18 mouse cellular contexts compared by ENCODE assay signal in genomic region chr1:173548798-173549197, GRCm38 (mm10). TPM values are rescaled to one million over a fixed set of nuclear protein-coding genes. Genes with fewer than 3 reads are reported as not detected.
DNase-seq lines count a peak whose midpoint lies in the region; ATAC-seq and TF ChIP-seq lines count a peak whose summit lies in the region.
"Not testable (repeated sequence)": the region's sequence is repeated elsewhere in the genome, so short reads cannot be mapped to it uniquely, and the experiment has no call there.
"Had no signal": no experiment of that assay in that cellular context is flagged by ENCODE, and none has a peak within 500 bp of the region (broad histone marks: within the 10 kb centered on the region; RNA-seq: fewer than 3 reads in every experiment).

No protein-coding gene starts in this region.

- not testable (repeated sequence) for TF ChIP-seq POLR2A in CH12.LX (IDR thresholded peaks at IDR 0.05; ENCODE audit: low read depth, low read length); spleen, adult 2 months (IDR thresholded peaks at IDR 0.05; ENCODE audit: low read depth, low read length)

- TF ChIP-seq CTCF in CH12.LX (conservative IDR thresholded peaks at IDR 0.05 in 1 of 2, IDR thresholded peaks at IDR 0.05 in 1 of 2; ENCODE audit: low read depth in 2 of 2, low read length in 2 of 2); spleen, adult 2 months (IDR thresholded peaks at IDR 0.05; ENCODE audit: extremely low read depth, insufficient read depth, insufficient read length, insufficient replicate concordance): not testable (repeated sequence)

- H3K9ac ChIP-seq in CH12.LX (ENCODE audit: insufficient read depth, low read depth), result not testable (repeated sequence)

- in situ Hi-C loops in CH12.LX (cut with MboI; ENCODE audit: low pct_ligation_motif_present, low pct_unique_long_range_greater_than_20kb, low sequenced_read_pairs), result not testable (repeated sequence)

- WGBS in spleen, adult 2 months, result 64% methylated on average over 3 of the region's 3 CpGs

- TF ChIP-seq EP300 in CH12.LX (IDR thresholded peaks at IDR 0.05; ENCODE audit: low read length), result not testable (repeated sequence)

- H3K9me3 ChIP-seq in CH12.LX (replicated peaks; ENCODE audit: low read length), result not testable (repeated sequence)

- peak; percentile 45 for DNase-seq in CD4-positive helper T cell, adult 2 months (ENCODE audit: low read depth, low spot score)
- DNase-seq in CH12.LX (ENCODE audit: extremely low read depth); spleen, adult 2 months (ENCODE audit: low read depth in 1 of 2, low spot score in 2 of 2): not testable (repeated sequence)
- peak; percentile 52 for DNase-seq in induced T-regulatory cell, adult 2 months (ENCODE audit: low read depth)
- peak; percentile 51 for DNase-seq in naive thymus-derived CD4-positive, alpha-beta T cell, adult 2 months (ENCODE audit: low read depth)

- not testable (repeated sequence) for H3K4me3 ChIP-seq in CH12.LX (replicated peaks in 1 of 3; ENCODE audit: low read depth in 2 of 3, low read length in 2 of 3, poor library complexity in 1 of 3); spleen, adult 2 months (ENCODE audit: extremely low read depth, insufficient read depth, insufficient read length)

- H3K4me2 ChIP-seq in CH12.LX (ENCODE audit: insufficient read depth, low read depth, poor library complexity, severe bottlenecking), result not testable (repeated sequence)

- peak; percentile 71 for ATAC-seq in CD4-positive, CD25-positive, alpha-beta regulatory T cell, adult 4 months
- ATAC-seq in activated CD4-positive, CD25-positive, alpha-beta regulatory T cell, adult 4 months, result peak; percentile 66
- ATAC-seq in inflammation-experienced regulatory T-cells, adult 6 months, result peak; percentile 50

- not testable (repeated sequence) for H3K27me3 ChIP-seq in CH12.LX (replicated peaks); spleen, adult 2 months (ENCODE audit: control insufficient read depth, insufficient read depth, low read length)

- TF ChIP-seq RAD21 in CH12.LX (IDR thresholded peaks at IDR 0.05; ENCODE audit: low read depth, low read length), result not testable (repeated sequence)

- not testable (repeated sequence) for H3K36me3 ChIP-seq in CH12.LX (replicated peaks in 1 of 2; ENCODE audit: control insufficient read depth in 1 of 2, insufficient read depth in 1 of 2, low read length in 1 of 2); spleen, adult 2 months (ENCODE audit: control insufficient read depth, insufficient read depth, low read length)

- not testable (repeated sequence) for H3K4me1 ChIP-seq in CH12.LX (ENCODE audit: control insufficient read depth in 1 of 2, insufficient read depth in 2 of 2); spleen, adult 2 months (ENCODE audit: control insufficient read depth, insufficient read depth, insufficient read length)

- dilution Hi-C loops in CH12.LX (cut with MboI; ENCODE audit: extremely low pct_ligation_motif_present, extremely low pct_unique_long_range_greater_than_20kb, low sequenced_read_pairs), result not testable (repeated sequence)

- H3K27ac ChIP-seq in CH12.LX (ENCODE audit: insufficient read depth, low read depth), result not testable (repeated sequence)
- H3K27ac ChIP-seq in spleen, adult 2 months (ENCODE audit: insufficient read depth, low read length), result peak overlapping the region; percentile 74

- H3K79me2 ChIP-seq in CH12.LX (replicated peaks; ENCODE audit: control insufficient read depth, extremely low read depth, insufficient read depth, poor library complexity, severe bottlenecking), result not testable (repeated sequence)

TF ChIP-seq in CH12.LX, 34 proteins besides CTCF, POLR2A, EP300 and RAD21:
- TF ChIP-seq MAFK (IDR thresholded peaks at IDR 0.05; ENCODE audit: insufficient replicate concordance, low read length) (0 out of 2 replicates have a peak, but pooled peaks have one; percentile 14), IRF4 (IDR thresholded peaks at IDR 0.05; ENCODE audit: low read depth, low read length) (0 out of 2 replicates have a peak, but pooled peaks have one; percentile 36)
TF ChIP-seq in CH12.LX: peak in this region for 2; not testable (repeated sequence) for 32.

RNA-seq across cellular contexts. Expression of gene Ifi214, which starts 13.0 kb away (rescaled TPM):
- 10 to 100 TPM; 35.1 to 36.6 TPM for polyA plus RNA-seq in CD4-positive, CD25-positive, alpha-beta regulatory T cell, adult 4 months (2017; shearing (Covaris generic))
- not detected in 2 replicates for total RNA-seq in CH12.LX (2012; rRNA removed)
- total RNA-seq in CH12.LX (2014; rRNA removed), result 0.16 TPM in 1 of 2 replicates, not detected in the other
- 0.09 and 0.40 TPM in 2 replicates for polyA plus RNA-seq in CH12.LX (2012; ENCODE audit: insufficient read length, low read depth)
- polyA plus RNA-seq in activated CD4-positive, CD25-positive, alpha-beta regulatory T cell, adult 4 months (2017; shearing (Covaris generic)), result 10 to 100 TPM; 26.9 to 33.2 TPM
- polyA plus RNA-seq in inflammation-experienced regulatory T-cells, adult 6 months (2017; shearing (Covaris generic)), result 10 to 100 TPM; 19.8 to 28.9 (median 23.0) TPM
- polyA plus RNA-seq in spleen, adult 2 months (2012; rRNA removed), result 1.0 and 2.1 TPM in 2 replicates
- total RNA-seq: adrenal gland, adult 18-20 months; adrenal gland, postnatal 36 days; adrenal gland, postnatal 4 days; ES-E14; MEL had no signal
- polyA plus RNA-seq: brain, embryonic 14.5 days; C2C12; cerebellum, adult 2 months; G1E; Patski had no signal

RNA-seq across cellular contexts. Expression of gene Ifi213, which starts 50.3 kb away (rescaled TPM):
- polyA plus RNA-seq in CD4-positive, CD25-positive, alpha-beta regulatory T cell, adult 4 months (2017; shearing (Covaris generic)), result 100 to 1,000 TPM in 1 of 2 experiments, 10 to 100 TPM in 1; 96.5 to 102 TPM
- total RNA-seq in CH12.LX (2012; rRNA removed) (41.2 and 46.5 TPM in 2 replicates), CH12.LX (2014; rRNA removed) (70.8 and 78.0 TPM in 2 replicates)
- 40.1 and 42.7 TPM in 2 replicates for polyA plus RNA-seq in CH12.LX (2012; ENCODE audit: insufficient read length, low read depth)
- 10 to 100 TPM; 86.1 to 90.7 TPM for polyA plus RNA-seq in activated CD4-positive, CD25-positive, alpha-beta regulatory T cell, adult 4 months (2017; shearing (Covaris generic))
- polyA plus RNA-seq in inflammation-experienced regulatory T-cells, adult 6 months (2017; shearing (Covaris generic)), result 10 to 100 TPM; 54.7 to 61.9 (median 56.4) TPM
- polyA plus RNA-seq in spleen, adult 2 months (2012; rRNA removed), result 9.0 and 18.9 TPM in 2 replicates
- total RNA-seq: MEL had no signal
- polyA plus RNA-seq: C2C12, G1E, Patski had no signal

RNA-seq across cellular contexts. Expression of gene Ifi206, which starts 58.0 kb away (rescaled TPM):
- polyA plus RNA-seq in CD4-positive, CD25-positive, alpha-beta regulatory T cell, adult 4 months (2017; shearing (Covaris generic)), result 100 to 1,000 TPM in 1 of 2 experiments, 10 to 100 TPM in 1; 79.8 to 100 TPM
- not detected in 2 replicates for total RNA-seq in CH12.LX (2012; rRNA removed)
- 0.65 TPM in 1 of 2 replicates, not detected in the other for total RNA-seq in CH12.LX (2014; rRNA removed)
- 0.33 and 0.56 TPM in 2 replicates for polyA plus RNA-seq in CH12.LX (2012; ENCODE audit: insufficient read length, low read depth)
- 10 to 100 TPM; 70.9 to 95.8 TPM for polyA plus RNA-seq in activated CD4-positive, CD25-positive, alpha-beta regulatory T cell, adult 4 months (2017; shearing (Covaris generic))
- polyA plus RNA-seq in inflammation-experienced regulatory T-cells, adult 6 months (2017; shearing (Covaris generic)), result 10 to 100 TPM; 57.4 to 70.4 (median 60.4) TPM
- polyA plus RNA-seq in spleen, adult 2 months (2012; rRNA removed), result 15.2 and 26.7 TPM in 2 replicates
- total RNA-seq: ES-E14, MEL had no signal
- polyA plus RNA-seq: C2C12, G1E, Patski had no signal

Comparison
In these comparisons a context has a peak if more than half of its experiments do, and no peak if none do; other contexts are left out.
1. RNA of gene Ifi206, which starts 58.0 kb away (polyA plus RNA-seq): 79.8 to 100 TPM in CD4-positive, CD25-positive, alpha-beta regulatory T cell, adult 4 months, 70.9 to 95.8 TPM in activated CD4-positive, CD25-positive, alpha-beta regulatory T cell, adult 4 months, 57.4 to 70.4 TPM in inflammation-experienced regulatory T-cells, adult 6 months and 15.2 to 26.7 TPM in spleen, adult 2 months; 0.33 to 0.56 TPM in CH12.LX; every median in the first group is over 10 times any median in the second.
2. Peak in every context shown above with its lines, with median percentiles within 50 percentile points of each other: ATAC-seq.